Mouse (Mus musculus): ENCODE results near the gene Fignl2.

Fignl2 gene

DNA sequence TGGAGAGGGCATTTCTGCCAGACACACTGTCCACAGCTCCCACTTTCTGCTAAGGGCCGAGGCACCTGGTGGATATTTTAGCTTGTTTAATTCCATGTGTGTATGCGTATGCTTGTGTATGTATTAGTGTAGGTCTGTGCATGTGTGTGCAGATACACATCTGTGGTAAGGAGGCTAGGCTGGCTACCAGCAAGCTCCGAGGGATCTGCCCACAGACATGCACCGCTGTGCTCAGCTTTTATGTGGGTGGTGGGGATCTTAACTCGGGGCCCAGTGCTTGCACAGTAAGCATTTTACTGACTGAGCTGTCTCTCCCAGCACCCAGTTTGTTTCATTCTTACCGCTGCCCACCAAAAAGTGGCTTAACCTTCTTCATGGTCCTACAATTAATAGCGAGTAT lies 71.1 kb downstream of the Fignl2 start:
- DNase-seq = no peak

DNA sequence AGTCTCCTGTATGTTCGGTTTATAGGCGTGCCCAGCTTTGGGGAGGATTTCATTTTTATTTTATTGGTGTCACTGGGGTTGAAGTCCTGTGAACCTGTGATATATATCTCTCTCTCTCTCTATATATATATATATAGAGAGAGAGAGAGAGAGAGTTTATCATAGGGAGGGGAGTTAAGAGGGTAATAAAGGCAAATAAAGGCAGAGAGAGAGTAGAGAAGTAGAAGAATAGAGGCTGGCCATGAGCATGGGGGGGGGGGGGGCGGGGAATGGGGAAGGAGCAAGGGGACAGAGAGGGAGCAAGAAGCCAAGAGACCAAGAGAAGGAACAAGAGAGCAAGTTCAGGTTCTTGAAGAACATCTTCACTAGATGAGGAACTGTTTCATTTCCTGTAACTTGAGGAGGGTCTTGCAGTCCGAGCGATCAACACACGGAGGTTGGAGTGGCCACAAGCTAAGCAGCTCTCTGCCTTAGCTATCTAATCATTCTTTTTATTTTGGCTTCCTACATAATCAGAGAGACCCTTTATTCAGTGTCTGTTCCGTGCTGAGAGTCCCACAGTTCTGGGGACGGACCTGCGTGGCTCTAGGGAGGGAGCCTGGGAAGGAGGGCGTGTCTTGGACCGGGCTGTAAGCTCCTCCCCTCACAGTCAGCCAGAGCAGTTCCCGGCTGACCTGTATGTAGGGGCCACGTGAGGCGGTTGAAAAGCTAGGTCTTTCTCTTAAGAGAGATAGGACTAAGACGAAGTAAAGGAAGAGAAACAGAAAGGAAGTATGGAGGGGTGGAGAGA lies 71.9 kb downstream of the Fignl2 start:
- DNase-seq = no peak

DNA sequence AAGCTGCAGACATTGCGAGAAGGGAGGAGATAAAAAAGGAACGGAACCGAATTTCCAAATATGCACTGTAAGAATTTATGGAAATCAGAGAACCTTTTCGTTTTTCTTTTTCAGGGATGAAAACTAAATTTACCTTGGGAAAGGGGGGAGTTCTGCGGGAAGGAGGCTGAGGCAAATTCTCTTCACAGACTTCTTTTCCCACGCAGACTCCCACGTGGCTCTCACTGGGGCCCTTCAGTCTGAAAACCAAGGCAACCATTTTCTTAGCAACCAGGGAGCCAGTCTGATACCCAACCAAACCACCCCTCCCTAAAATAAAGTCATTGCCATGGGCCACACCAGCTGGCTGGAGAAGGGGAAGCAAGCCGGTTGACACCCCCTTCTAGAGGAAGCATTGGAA lies 72.7 kb downstream of the Fignl2 start:
- no peak for DNase-seq

- DNase-seq = no peak
These were observed 73.8 kb downstream of the Fignl2 start for GRCm38 (mm10) chr15:101004538-101004937.

DNA sequence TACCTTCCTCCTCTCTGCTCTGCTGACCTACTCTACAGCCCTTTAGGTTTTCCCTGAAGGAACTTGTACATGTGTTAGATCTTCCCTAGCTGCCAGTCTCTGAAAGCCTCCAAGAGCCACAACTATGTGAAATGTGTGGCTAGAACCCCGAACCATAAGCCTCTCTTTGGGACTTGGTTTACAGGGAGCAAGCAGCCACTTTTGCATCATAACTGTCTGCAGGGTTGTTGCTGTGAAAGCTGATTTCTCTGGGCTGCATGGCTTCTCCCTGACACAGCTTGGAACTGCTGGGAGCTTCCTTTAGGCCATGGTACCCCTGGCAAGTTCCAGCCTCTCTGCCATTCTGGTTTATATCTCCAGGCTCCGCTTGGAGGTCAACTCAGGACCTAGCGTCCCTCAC lies 75.9 kb downstream of the Fignl2 start:
- DNase-seq = no peak

GRCm38 (mm10) chr15:101001685-101002084 lies 76.7 kb downstream of the Fignl2 start:
- no peak for DNase-seq

All from cerebellum, adult 8-10 months (tissue).